Mouse (Mus musculus): ENCODE measurements around the gene 9930111J21Rik1.
"Not testable (repeated sequence)": the region's sequence is repeated elsewhere in the genome, so short reads cannot be mapped to it uniquely, and the experiment has no call there.

9930111J21Rik1 gene

GRCm38 (mm10) chr11:48979251-48979650, at the start of gene 9930111J21Rik1:
TSS of gene 9930111J21Rik1 (minus strand) at chr11:48979398.
- DNase-seq (ENCODE audit: low read depth, low spot score) = not testable (repeated sequence)

- DNase-seq (ENCODE audit: low read depth, low spot score) = not testable (repeated sequence)
These were observed 32.9 kb upstream of the 9930111J21Rik1 start for GRCm38 (mm10) chr11:49012074-49012473.

GRCm38 (mm10) chr11:49006785-49007184, 27.6 kb upstream of the 9930111J21Rik1 start:
- DNase-seq (ENCODE audit: low read depth, low spot score) = not testable (repeated sequence)

- DNase-seq (ENCODE audit: low read depth, low spot score) = not testable (repeated sequence)
These were observed 27.1 kb upstream of the 9930111J21Rik1 start for GRCm38 (mm10) chr11:49006317-49006716.

- not testable (repeated sequence) for DNase-seq (ENCODE audit: low read depth, low spot score)
These were observed 21.2 kb upstream of the 9930111J21Rik1 start for GRCm38 (mm10) chr11:49000411-49000810.

- DNase-seq (ENCODE audit: low read depth, low spot score) = not testable (repeated sequence)
These were observed 14.8 kb upstream of the 9930111J21Rik1 start, which contains the start of gene Tgtp1 for GRCm38 (mm10) chr11:48994018-48994417. TSS of gene Tgtp1 (minus strand) at chr11:48994172.

- not testable (repeated sequence) for DNase-seq (ENCODE audit: low read depth, low spot score)
These were observed 14.1 kb upstream of the 9930111J21Rik1 start for GRCm38 (mm10) chr11:48993296-48993695.

GRCm38 (mm10) chr11:48991740-48992520, 12.7 kb upstream of the 9930111J21Rik1 start, which contains the start of gene Gm12185:
TSS of gene Gm12185 (minus strand) at chr11:48992226.
- DNase-seq (ENCODE audit: low read depth, low spot score) = not testable (repeated sequence)

- not testable (repeated sequence) for DNase-seq (ENCODE audit: low read depth, low spot score)
These were observed 10.8 kb upstream of the 9930111J21Rik1 start for GRCm38 (mm10) chr11:48989981-48990380.

GRCm38 (mm10) chr11:48988219-48988618, 9.0 kb upstream of the 9930111J21Rik1 start:
- not testable (repeated sequence) for DNase-seq (ENCODE audit: low read depth, low spot score)

GRCm38 (mm10) chr11:48982848-48983247, 3.6 kb upstream of the 9930111J21Rik1 start:
- not testable (repeated sequence) for DNase-seq (ENCODE audit: low read depth, low spot score)

GRCm38 (mm10) chr11:48980052-48980451, 854 bp upstream of the 9930111J21Rik1 start:
- DNase-seq (ENCODE audit: low read depth, low spot score) = not testable (repeated sequence)

- not testable (repeated sequence) for DNase-seq (ENCODE audit: low read depth, low spot score)
These were observed 808 bp downstream of the 9930111J21Rik1 start, which contains the start of gene Olfr56 for GRCm38 (mm10) chr11:48978240-48978939. TSS of gene Olfr56 (plus strand) at chr11:48978889.

- not testable (repeated sequence) for DNase-seq (ENCODE audit: low read depth, low spot score)
These were observed 4.5 kb downstream of the 9930111J21Rik1 start for GRCm38 (mm10) chr11:48974686-48975085.

GRCm38 (mm10) chr11:48946090-48946489, 33.1 kb downstream of the 9930111J21Rik1 start, which contains the start of gene Psme2b:
TSS of gene Psme2b (minus strand) at chr11:48946190.
- DNase-seq (ENCODE audit: low read depth, low spot score) = not testable (repeated sequence)

- not testable (repeated sequence) for DNase-seq (ENCODE audit: low read depth, low spot score)
These were observed 39.9 kb downstream of the 9930111J21Rik1 start for GRCm38 (mm10) chr11:48939286-48939685.

GRCm38 (mm10) chr11:48935291-48935690, 43.9 kb downstream of the 9930111J21Rik1 start:
- not testable (repeated sequence) for DNase-seq (ENCODE audit: low read depth, low spot score)

GRCm38 (mm10) chr11:48933923-48934322, 45.3 kb downstream of the 9930111J21Rik1 start:
- not testable (repeated sequence) for DNase-seq (ENCODE audit: low read depth, low spot score)

GRCm38 (mm10) chr11:48933422-48933821, 45.8 kb downstream of the 9930111J21Rik1 start:
- not testable (repeated sequence) for DNase-seq (ENCODE audit: low read depth, low spot score)

GRCm38 (mm10) chr11:48928068-48928467, 51.1 kb downstream of the 9930111J21Rik1 start:
- DNase-seq (ENCODE audit: low read depth, low spot score) = not testable (repeated sequence)

- not testable (repeated sequence) for DNase-seq (ENCODE audit: low read depth, low spot score)
These were observed 52.8 kb downstream of the 9930111J21Rik1 start for GRCm38 (mm10) chr11:48926437-48926836.

GRCm38 (mm10) chr11:48923818-48924217, 55.4 kb downstream of the 9930111J21Rik1 start:
- not testable (repeated sequence) for DNase-seq (ENCODE audit: low read depth, low spot score)
